Mouse (Mus musculus) embryonic facial prominence, embryonic 14.5 days (tissue): ENCODE results near the gene Smarcc2. TPM values are rescaled to one million over a fixed set of nuclear protein-coding genes. Genes with fewer than 3 reads are reported as not detected.

Experiments used
- ATAC-seq: fragments of 200-750 bp; cut with Nextera tagmentation; 2 replicates; pipeline ENCODE4 v1.8.0; 2017; ENCODE audit warnings: low read depth, moderate number of reproducible peaks, moderate TSS enrichment
- DNase-seq: peaks from one replicate; pipeline ENCODE4 v3.0.0-alpha.2; 2015; ENCODE audit warnings: low spot score
- H3K27ac ChIP-seq: fragments of 300-500 bp; sonication (generic); replicated peaks from 2 replicates; pipeline ENCODE4 v1.5.1; 2014; ENCODE audit warnings: low read depth, mild to moderate bottlenecking, low read length, moderate library complexity
- H3K27me3 ChIP-seq: fragments of 300-500 bp; sonication (generic); replicated peaks from 2 replicates; pipeline ENCODE4 v1.6.1; 2014; ENCODE audit warnings: low read length; ENCODE audit not compliant: control insufficient read depth, insufficient read depth
- H3K36me3 ChIP-seq: fragments of 300-500 bp; sonication (generic); 2 replicates; pipeline ENCODE4 v1.6.1; 2014; ENCODE audit warnings: low read length, mixed read lengths; ENCODE audit not compliant: control insufficient read depth, insufficient read depth
- H3K4me1 ChIP-seq: fragments of 300-500 bp; sonication (generic); 2 replicates; pipeline ENCODE4 v1.6.1; 2014; ENCODE audit warnings: antibody characterized with exemption, low read length; ENCODE audit not compliant: control insufficient read depth, insufficient read depth
- H3K4me2 ChIP-seq: fragments of 300-500 bp; sonication (generic); 2 replicates; pipeline ENCODE4 v1.6.1; 2014; ENCODE audit warnings: low read depth, mild to moderate bottlenecking, low read length, moderate library complexity, mixed read lengths
- H3K4me3 ChIP-seq: fragments of 300-500 bp; sonication (generic); 2 replicates; pipeline ENCODE4 v1.5.1; 2014; ENCODE audit warnings: low read depth, mild to moderate bottlenecking, low read length
- H3K9ac ChIP-seq: fragments of 300-500 bp; sonication (generic); 2 replicates; pipeline ENCODE4 v1.6.1; 2014; ENCODE audit warnings: low read depth, mild to moderate bottlenecking, low read length, moderate library complexity, mixed read lengths
- H3K9me3 ChIP-seq: fragments of 300-500 bp; sonication (generic); 2 replicates; pipeline ENCODE4 v1.6.1; 2016; ENCODE audit warnings: low read length; ENCODE audit not compliant: control insufficient read depth
- WGBS: fragments of 180-500 bp; shearing (Covaris S2); extraction: QIAGEN DNeasy Blood & Tissue Kit; methylation state at CpG from one replicate; pipeline ENCODE4 v1.1.7; 2014; 5-methylcytosine and 5-hydroxymethylcytosine counted together
- polyA plus RNA-seq: library from polyadenylated mRNA; unstranded; fragments of >200 nt; fragmentation: Nextera tagmentation; extraction: Ambion mirVana; gene quantifications from 2 replicates; pipeline ENCODE4 v1.2.1, GENCODE M21; 2014

The Smarcc2 gene
- polyA plus RNA-seq, 1 experiment from 2014 or later = 84.1 TPM

GRCm38 (mm10) chr10:128524111-128524731, 65.2 kb downstream of the Smarcc2 start:
- no peak overlapping the region; the same call in 1 of the 2 replicates for H3K27ac ChIP-seq
- 0 out of 2 replicates have a peak, but pooled peaks cover 8% of the 10 kb centered on the region for H3K4me1 ChIP-seq
- DNase-seq = no peak
- peaks cover 11% of the 10 kb centered on the region; the same call in 1 of the 2 replicates for H3K27me3 ChIP-seq
- peaks cover 29% of the 10 kb centered on the region for H3K36me3 ChIP-seq
- WGBS = 19% methylated on average over 11 of the region's 11 CpGs
- H3K4me2 ChIP-seq = peak overlapping the region; percentile 97
- peak overlapping the region; percentile 82 for H3K4me3 ChIP-seq
- peak overlapping the region; percentile 81 for H3K9ac ChIP-seq
- no peak for ATAC-seq
- H3K9me3 ChIP-seq = no peaks in the 10 kb centered on the region

DNA sequence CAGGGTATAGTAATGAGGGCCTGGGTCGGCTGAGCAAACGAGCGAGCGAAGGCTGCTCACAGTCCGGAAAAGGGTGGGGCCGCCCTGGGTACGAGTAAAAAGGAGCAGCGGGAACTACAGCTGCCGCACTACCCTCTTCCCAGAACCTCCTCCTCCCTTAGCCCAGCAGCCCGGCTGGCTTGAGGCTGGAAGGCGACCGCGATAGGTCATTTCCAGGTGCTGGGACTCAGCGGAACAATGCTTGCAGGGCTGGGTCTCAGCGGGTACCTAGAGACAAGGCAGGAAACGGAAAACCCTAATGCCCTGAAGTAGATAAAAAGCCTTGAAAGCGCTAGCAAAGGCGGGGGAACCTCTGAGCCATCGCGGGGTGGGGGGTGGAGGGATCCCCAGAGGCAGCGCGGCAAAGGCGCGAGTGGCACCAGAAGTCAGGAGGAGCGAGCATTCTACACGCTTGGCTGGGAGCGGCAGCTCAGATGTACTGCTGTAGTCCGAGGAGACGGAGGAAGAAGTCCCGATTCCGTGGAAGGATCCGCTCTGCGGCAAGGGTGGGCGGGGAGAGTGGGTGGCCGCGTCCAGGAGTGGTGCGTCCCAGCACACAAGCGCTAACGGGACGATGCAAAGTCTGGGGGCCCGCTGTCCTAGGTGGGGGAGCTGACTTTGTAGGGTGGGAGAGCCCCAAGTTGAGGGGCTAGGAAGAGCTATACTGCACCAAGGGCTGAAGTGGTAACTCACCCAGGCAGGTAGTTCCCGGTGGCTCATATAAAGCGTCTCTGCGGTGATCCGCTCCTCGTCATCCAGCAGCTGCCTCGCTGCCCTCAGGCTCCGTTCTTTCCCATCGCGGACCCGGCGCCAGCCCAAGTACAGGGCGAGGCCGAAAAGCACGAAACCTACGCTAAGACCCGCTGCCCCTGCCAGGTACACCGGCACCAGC, 65.9 kb downstream of the Smarcc2 start:
- WGBS = 1% methylated on average over 57 of the region's 58 CpGs

GRCm38 (mm10) chr10:128525671-128526308, 66.7 kb downstream of the Smarcc2 start, which contains the start of gene Esyt1:
TSS of gene Esyt1 (minus strand) at chr10:128525871.
- under 1% methylated on average over 29 of the region's 37 CpGs for WGBS
- 0 out of 2 replicates have a peak, but pooled peaks cover 8% of the 10 kb centered on the region for H3K4me1 ChIP-seq
- ATAC-seq (peak; percentile 98), DNase-seq (peak; percentile 100)
- peak within 1 kb of the TSS; percentile 97 for H3K4me2 ChIP-seq
- H3K9me3 ChIP-seq = no peaks in the 10 kb centered on the region
- peak within 1 kb of the TSS; percentile 82 for H3K4me3 ChIP-seq
- peaks cover 15% of the 10 kb centered on the region; the same call in 1 of the 2 replicates for H3K36me3 ChIP-seq
- H3K27ac ChIP-seq = peak within 1 kb of the TSS; percentile 88
- peak within 1 kb of the TSS; percentile 81 for H3K9ac ChIP-seq
- H3K27me3 ChIP-seq = peaks cover 11% of the 10 kb centered on the region; the same call in 1 of the 2 replicates

More for the DNA sequence above, 65.9 kb downstream of the Smarcc2 start:
- Histone ChIP-seq H3K4me3 (peak overlapping the region; percentile 82), H3K9ac (peak overlapping the region; percentile 81), H3K36me3 (peaks cover 23% of the 10 kb centered on the region; the same call in 1 of the 2 replicates), H3K27ac (peak overlapping the region; percentile 88), H3K4me2 (peak overlapping the region; percentile 97), H3K27me3 (peaks cover 11% of the 10 kb centered on the region; the same call in 1 of the 2 replicates), H3K4me1 (0 out of 2 replicates have a peak, but pooled peaks cover 8% of the 10 kb centered on the region), H3K9me3 (no peaks in the 10 kb centered on the region)
- ATAC-seq = peak; percentile 27
- DNase-seq = peak; percentile 76

DNA sequence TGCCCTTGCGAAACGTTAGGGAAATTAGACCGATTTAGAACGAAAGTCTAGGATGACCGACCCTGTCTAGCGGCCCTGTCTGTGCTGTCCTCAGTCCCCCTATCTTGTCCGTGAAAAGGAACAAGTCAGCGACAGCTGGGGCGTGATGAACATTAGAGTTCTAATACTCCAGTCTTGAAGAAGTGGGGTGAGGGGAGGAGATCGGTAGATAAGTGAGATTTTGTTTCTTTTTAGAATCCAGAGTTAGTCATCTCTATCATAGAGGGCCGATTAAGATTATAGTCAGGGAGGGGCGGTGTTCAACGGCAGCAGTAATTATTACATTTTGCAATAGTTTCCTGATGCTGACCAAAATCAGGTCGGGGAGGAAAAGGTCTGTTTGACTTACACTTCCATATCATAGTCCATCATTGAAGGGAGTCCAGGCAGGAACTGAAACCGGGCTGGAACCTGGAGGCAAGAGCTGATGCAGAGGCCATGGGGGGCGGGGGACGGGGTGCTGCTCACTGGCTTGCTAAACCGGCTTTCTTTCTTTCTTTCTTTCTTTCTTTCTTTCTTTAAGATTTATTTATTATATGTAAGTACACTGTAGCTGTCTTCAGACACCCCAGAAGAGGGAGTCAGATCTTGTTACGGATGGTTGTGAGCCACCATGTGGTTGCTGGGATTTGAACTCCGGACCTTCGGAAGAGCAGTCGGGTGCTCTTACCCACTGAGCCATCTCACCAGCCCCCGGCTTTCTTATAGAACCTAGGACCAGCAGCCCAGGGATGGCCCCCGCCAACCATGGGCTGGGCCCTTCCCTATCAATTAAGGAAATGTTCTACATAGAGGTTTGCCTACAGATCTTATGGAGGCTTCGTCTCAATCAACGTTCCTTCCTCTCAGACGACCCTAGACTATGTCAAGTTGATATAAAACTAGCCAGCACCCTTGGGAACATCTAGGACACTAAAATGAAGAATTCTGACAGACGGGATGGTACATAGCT, 67.6 kb downstream of the Smarcc2 start:
- Histone ChIP-seq H3K27ac (peak overlapping the region; percentile 63), H3K4me3 (peak overlapping the region; percentile 82), H3K9ac (peak overlapping the region; percentile 50), H3K27me3 (peaks cover 11% of the 10 kb centered on the region; the same call in 1 of the 2 replicates), H3K4me2 (peak overlapping the region; percentile 97), H3K36me3 (0 out of 2 replicates have a peak, but pooled peaks cover 7% of the 10 kb centered on the region), H3K4me1 (0 out of 2 replicates have a peak, but pooled peaks cover 8% of the 10 kb centered on the region), H3K9me3 (no peaks in the 10 kb centered on the region)
- DNase-seq (no peak), ATAC-seq (peak; percentile 19; the same call in 1 of the 2 replicates)
- 29% methylated on average over 28 of the region's 28 CpGs for WGBS

- no peak overlapping the region for H3K4me3 ChIP-seq
- H3K36me3 ChIP-seq = no peaks in the 10 kb centered on the region
- ATAC-seq (no peak), DNase-seq (no peak)
- H3K4me1 ChIP-seq = peaks cover 4% of the 10 kb centered on the region; the same call in 1 of the 2 replicates
- no peaks in the 10 kb centered on the region for H3K27me3 ChIP-seq
- no peak overlapping the region for H3K9ac ChIP-seq
- WGBS = 59% methylated on average over 2 of the region's 2 CpGs
- no peak overlapping the region for H3K4me2 ChIP-seq
- no peaks in the 10 kb centered on the region for H3K9me3 ChIP-seq
- no peak overlapping the region for H3K27ac ChIP-seq
Measured at GRCm38 (mm10) chr10:128535206-128535605, 76.2 kb downstream of the Smarcc2 start.

DNA sequence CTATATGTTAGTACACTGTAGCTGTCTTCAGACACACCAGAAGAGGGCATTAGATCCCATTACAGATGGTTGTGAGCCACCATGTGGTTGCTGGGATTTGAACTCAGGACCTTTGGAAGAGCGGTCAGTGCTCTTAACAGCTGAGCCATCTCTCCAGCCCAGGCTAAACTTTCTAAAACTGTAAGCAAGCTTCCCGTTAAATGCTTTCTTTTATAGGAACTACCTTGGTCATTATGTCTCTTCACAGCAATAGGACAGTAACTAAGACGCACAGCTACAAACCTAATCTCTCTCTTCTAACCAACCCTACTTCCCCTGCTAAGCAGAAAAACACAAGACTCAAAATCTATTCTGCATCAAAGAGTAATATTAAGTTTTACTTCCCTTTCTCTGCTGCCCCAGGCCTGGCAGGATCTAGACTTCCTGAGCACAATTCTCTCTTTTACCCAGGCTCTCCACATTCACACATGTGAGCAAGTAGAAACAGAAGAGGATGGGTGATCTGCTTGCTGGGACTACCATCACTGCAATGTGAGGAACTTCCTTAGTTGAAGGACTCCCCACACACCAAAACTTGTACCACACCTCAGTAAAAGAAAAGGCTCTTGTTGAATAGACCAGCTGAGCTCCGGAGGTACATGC, 76.7 kb downstream of the Smarcc2 start:
- Histone ChIP-seq H3K4me3 (peak overlapping the region; percentile 16), H3K4me2 (peak overlapping the region; percentile 50), H3K27me3 (no peaks in the 10 kb centered on the region), H3K36me3 (no peaks in the 10 kb centered on the region), H3K27ac (peak overlapping the region; percentile 40), H3K9me3 (no peaks in the 10 kb centered on the region), H3K9ac (peak overlapping the region; percentile 49), H3K4me1 (peaks cover 4% of the 10 kb centered on the region; the same call in 1 of the 2 replicates)
- DNase-seq (no peak), ATAC-seq (peak; percentile 43; the same call in 1 of the 2 replicates)
- WGBS = 72% methylated on average over 4 of the region's 4 CpGs

- DNase-seq = peak; percentile 94
- H3K27me3 ChIP-seq = no peaks in the 10 kb centered on the region
- peaks cover 4% of the 10 kb centered on the region; the same call in 1 of the 2 replicates for H3K4me1 ChIP-seq
- H3K9ac ChIP-seq = peak overlapping the region; percentile 49
- H3K9me3 ChIP-seq = no peaks in the 10 kb centered on the region
- H3K4me3 ChIP-seq = peak overlapping the region; percentile 16
- peak overlapping the region; percentile 50 for H3K4me2 ChIP-seq
- WGBS = 13% methylated on average over 18 of the region's 18 CpGs
- H3K27ac ChIP-seq = peak overlapping the region; percentile 40
- peak; percentile 96 for ATAC-seq
- 0 out of 2 replicates have a peak, but pooled peaks cover 3% of the 10 kb centered on the region for H3K36me3 ChIP-seq
Measured at GRCm38 (mm10) chr10:128536266-128536940, 77.4 kb downstream of the Smarcc2 start.
